Mouse (Mus musculus) kidney, embryonic 14.5 days (tissue): ENCODE data around the gene Meox1. TPM values are rescaled to one million over a fixed set of nuclear protein-coding genes. Genes with fewer than 3 reads are reported as not detected.
A peak's percentile ranks its signal among the peaks of the same experiment; 100 is the strongest.

Experiments used
- ATAC-seq: fragments of 200-750 bp; cut with Nextera tagmentation; 2 replicates; pipeline ENCODE4 v1.8.0; 2017; ENCODE audit warnings: moderate number of reproducible peaks, mild to moderate bottlenecking, moderate TSS enrichment, moderate library complexity; ENCODE audit not compliant: low FRiP score, low TSS enrichment
- H3K27ac ChIP-seq: fragments of 300-500 bp; sonication (generic); 2 replicates; pipeline ENCODE4 v1.5.1; 2014; ENCODE audit warnings: low read depth, mild to moderate bottlenecking, low read length, moderate library complexity, mixed read lengths
- H3K27me3 ChIP-seq: fragments of 300-500 bp; sonication (generic); 2 replicates; pipeline ENCODE4 v1.6.1; 2014; ENCODE audit warnings: mild to moderate bottlenecking, low read length; ENCODE audit not compliant: control insufficient read depth, insufficient read depth
- H3K36me3 ChIP-seq: fragments of 300-500 bp; sonication (generic); 2 replicates; pipeline ENCODE4 v1.6.1; 2014; ENCODE audit warnings: low read length, mixed read lengths; ENCODE audit not compliant: control insufficient read depth, insufficient read depth
- H3K4me1 ChIP-seq: fragments of 300-500 bp; sonication (generic); 2 replicates; pipeline ENCODE4 v1.6.1; 2014; ENCODE audit warnings: low read length, mixed read lengths; ENCODE audit not compliant: control insufficient read depth, insufficient read depth
- H3K4me2 ChIP-seq: fragments of 300-500 bp; sonication (generic); replicated peaks from 2 replicates; pipeline ENCODE4 v1.6.1; 2014; ENCODE audit warnings: low read depth, mild to moderate bottlenecking, low read length
- H3K4me3 ChIP-seq: fragments of 300-500 bp; sonication (generic); 2 replicates; pipeline ENCODE4 v1.5.1; 2014; ENCODE audit warnings: mild to moderate bottlenecking, low read length
- H3K9ac ChIP-seq: fragments of 300-500 bp; sonication (generic); 2 replicates; pipeline ENCODE4 v1.6.1; 2014; ENCODE audit warnings: low read depth, mild to moderate bottlenecking, low read length, moderate library complexity
- H3K9me3 ChIP-seq: fragments of 300-500 bp; sonication (generic); 2 replicates; pipeline ENCODE4 v1.6.1; 2016; ENCODE audit warnings: low read length; ENCODE audit not compliant: control insufficient read depth
- WGBS: fragments of 180-500 bp; shearing (Covaris S2); extraction: QIAGEN DNeasy Blood & Tissue Kit; methylation state at CpG from one replicate; pipeline ENCODE4 v1.1.7; 2014; 5-methylcytosine and 5-hydroxymethylcytosine counted together
- polyA plus RNA-seq: library from polyadenylated mRNA; unstranded; fragments of >200 nt; fragmentation: Nextera tagmentation; extraction: Ambion mirVana; gene quantifications from 2 replicates; pipeline ENCODE4 v1.2.1, GENCODE M21; 2014

Meox1 gene
- polyA plus RNA-seq, 1 experiment from 2014 or later, result 15.6 TPM

GRCm38 (mm10) chr11:101889781-101890180 is 4.4 kb downstream of the Meox1 start:
- 2% methylated on average over 13 of the region's 13 CpGs for whole genome bisulfite sequencing
- no peak for ATAC-seq
- Histone ChIP-seq H3K36me3 (no peaks in the 10 kb centered on the region), H3K4me1 (peaks cover 58% of the 10 kb centered on the region), H3K9ac (peak overlapping the region; percentile 32; the same call in 1 of the 2 replicates), H3K27ac (no peak overlapping the region), H3K27me3 (peaks cover 8% of the 10 kb centered on the region), H3K4me2 (peak overlapping the region; percentile 38), H3K9me3 (no peaks in the 10 kb centered on the region), H3K4me3 (peak overlapping the region; percentile 23)

GRCm38 (mm10) chr11:101888820-101889219 is 5.4 kb downstream of the Meox1 start:
- ATAC-seq, result no peak
- Histone ChIP-seq H3K36me3 (no peaks in the 10 kb centered on the region), H3K27ac (no peak overlapping the region), H3K4me2 (no peak overlapping the region), H3K9ac (no peak overlapping the region), H3K4me3 (no peak overlapping the region), H3K27me3 (peaks cover 11% of the 10 kb centered on the region), H3K9me3 (no peaks in the 10 kb centered on the region), H3K4me1 (peaks cover 52% of the 10 kb centered on the region)
- WGBS, result 51% methylated on average over 6 of the region's 6 CpGs

GRCm38 (mm10) chr11:101886436-101886835 is 7.7 kb downstream of the Meox1 start:
- Histone ChIP-seq H3K4me2 (no peak overlapping the region), H3K27me3 (peaks cover 3% of the 10 kb centered on the region; the same call in 1 of the 2 replicates), H3K9me3 (no peaks in the 10 kb centered on the region), H3K36me3 (no peaks in the 10 kb centered on the region), H3K4me3 (no peak overlapping the region), H3K9ac (no peak overlapping the region), H3K4me1 (peaks cover 58% of the 10 kb centered on the region), H3K27ac (no peak overlapping the region)
- ATAC-seq, result no peak
- WGBS, result 70% methylated on average over 12 of the region's 12 CpGs

GRCm38 (mm10) chr11:101885881-101886319 is 8.3 kb downstream of the Meox1 start:
- ATAC-seq, result no peak
- no peaks in the 10 kb centered on the region for H3K9me3 ChIP-seq
- H3K4me1 ChIP-seq, result peaks cover 58% of the 10 kb centered on the region
- no peak overlapping the region for H3K27ac ChIP-seq
- no peak overlapping the region for H3K4me2 ChIP-seq
- WGBS, result 65% methylated on average over 6 of the region's 6 CpGs
- H3K27me3 ChIP-seq, result peaks cover 3% of the 10 kb centered on the region; the same call in 1 of the 2 replicates
- no peak overlapping the region for H3K4me3 ChIP-seq
- H3K9ac ChIP-seq, result no peak overlapping the region
- no peaks in the 10 kb centered on the region for H3K36me3 ChIP-seq

GRCm38 (mm10) chr11:101885232-101885631 is 8.9 kb downstream of the Meox1 start:
- Histone ChIP-seq H3K27me3 (peaks cover 3% of the 10 kb centered on the region; the same call in 1 of the 2 replicates), H3K36me3 (no peaks in the 10 kb centered on the region), H3K9me3 (no peaks in the 10 kb centered on the region), H3K27ac (no peak overlapping the region), H3K4me3 (no peak overlapping the region), H3K4me2 (no peak overlapping the region), H3K4me1 (peaks cover 58% of the 10 kb centered on the region), H3K9ac (no peak overlapping the region)
- no peak for ATAC-seq
- 46% methylated on average over 6 of the region's 6 CpGs for WGBS

- Histone ChIP-seq H3K36me3 (no peaks in the 10 kb centered on the region), H3K4me2 (no peak overlapping the region), H3K4me1 (peaks cover 54% of the 10 kb centered on the region), H3K27ac (no peak overlapping the region), H3K4me3 (no peak overlapping the region), H3K9me3 (no peaks in the 10 kb centered on the region), H3K9ac (no peak overlapping the region), H3K27me3 (peaks cover 3% of the 10 kb centered on the region; the same call in 1 of the 2 replicates)
- WGBS, result 57% methylated on average over 2 of the region's 2 CpGs
- no peak for ATAC-seq
Measured at GRCm38 (mm10) chr11:101883911-101884310, 10.3 kb downstream of the Meox1 start.

- ATAC-seq, result no peak
- H3K4me3 ChIP-seq, result no peak overlapping the region
- H3K9ac ChIP-seq, result no peak overlapping the region
- H3K9me3 ChIP-seq, result no peaks in the 10 kb centered on the region
- H3K4me2 ChIP-seq, result no peak overlapping the region
- peaks cover 54% of the 10 kb centered on the region for H3K4me1 ChIP-seq
- H3K27me3 ChIP-seq, result peaks cover 3% of the 10 kb centered on the region; the same call in 1 of the 2 replicates
- peak overlapping the region; percentile 34; the same call in 1 of the 2 replicates for H3K27ac ChIP-seq
- WGBS, result 71% methylated on average over 11 of the region's 11 CpGs
- no peaks in the 10 kb centered on the region; the same call in 1 of the 2 replicates for H3K36me3 ChIP-seq
Measured at GRCm38 (mm10) chr11:101882500-101883290, 11.5 kb downstream of the Meox1 start.

- H3K4me2 ChIP-seq, result peak overlapping the region; percentile 51
- H3K9me3 ChIP-seq, result no peaks in the 10 kb centered on the region
- H3K4me1 ChIP-seq, result peaks cover 49% of the 10 kb centered on the region
- peak overlapping the region; percentile 56 for H3K9ac ChIP-seq
- H3K27me3 ChIP-seq, result peaks cover 3% of the 10 kb centered on the region; the same call in 1 of the 2 replicates
- H3K36me3 ChIP-seq, result no peaks in the 10 kb centered on the region; the same call in 1 of the 2 replicates
- ATAC-seq, result peak; percentile 67
- H3K27ac ChIP-seq, result peak overlapping the region; percentile 34; the same call in 1 of the 2 replicates
- WGBS, result 6% methylated on average over 24 of the region's 24 CpGs
- peak overlapping the region; percentile 25 for H3K4me3 ChIP-seq
Measured at GRCm38 (mm10) chr11:101881604-101882071, 12.5 kb downstream of the Meox1 start.

- Histone ChIP-seq H3K4me3 (no peak overlapping the region), H3K9me3 (no peaks in the 10 kb centered on the region), H3K9ac (peak overlapping the region; percentile 56; the same call in 1 of the 2 replicates), H3K27me3 (peaks cover 3% of the 10 kb centered on the region; the same call in 1 of the 2 replicates), H3K27ac (peak overlapping the region; percentile 34; the same call in 1 of the 2 replicates), H3K4me1 (peaks cover 47% of the 10 kb centered on the region), H3K4me2 (peak overlapping the region; percentile 51; the same call in 1 of the 2 replicates), H3K36me3 (no peaks in the 10 kb centered on the region; the same call in 1 of the 2 replicates)
- ATAC-seq, result peak; percentile 21; the same call in 1 of the 2 replicates
- 36% methylated on average over 7 of the region's 7 CpGs for WGBS
Measured at GRCm38 (mm10) chr11:101881185-101881584, 13.0 kb downstream of the Meox1 start.
